Mouse (Mus musculus) lung, embryonic 15.5 days (tissue): ENCODE measurements at regions not wholly inside any gene's neighbourhood (a gene's known extent, or its start where the extent isn't known, plus 50 kb on each side); places are given as distances from the start of the nearest gene placed in this dataset.
"Not testable (repeated sequence)": the region's sequence is repeated elsewhere in the genome, so short reads cannot be mapped to it uniquely, and the experiment has no call there.

Experiments used
- ATAC-seq: fragments of 200-750 bp; cut with Nextera tagmentation; 2 replicates; pipeline ENCODE4 v1.8.0; 2017; ENCODE audit warnings: moderate number of reproducible peaks, borderline replicate concordance; ENCODE audit not compliant: low FRiP score, low TSS enrichment; ENCODE audit errors: extremely low read depth
- H3K27ac ChIP-seq: fragments of 300-500 bp; sonication (generic); 2 replicates; pipeline ENCODE4 v1.5.1; 2015; ENCODE audit warnings: moderate library complexity, mild to moderate bottlenecking, inconsistent platforms
- H3K27me3 ChIP-seq: fragments of 300-500 bp; sonication (generic); 2 replicates; pipeline ENCODE4 v1.6.1; 2015; ENCODE audit warnings: inconsistent platforms
- H3K36me3 ChIP-seq: fragments of 300-500 bp; sonication (generic); 2 replicates; pipeline ENCODE4 v1.6.1; 2015; ENCODE audit warnings: inconsistent platforms
- H3K4me1 ChIP-seq: fragments of 300-500 bp; sonication (generic); 2 replicates; pipeline ENCODE4 v1.6.1; 2015; ENCODE audit warnings: inconsistent platforms
- H3K4me2 ChIP-seq: fragments of 300-500 bp; sonication (generic); 2 replicates; pipeline ENCODE4 v1.6.1; 2015; ENCODE audit warnings: inconsistent platforms, mild to moderate bottlenecking, moderate library complexity
- H3K4me3 ChIP-seq: fragments of 300-500 bp; sonication (generic); 2 replicates; pipeline ENCODE4 v1.5.1; 2015; ENCODE audit warnings: mild to moderate bottlenecking, inconsistent platforms
- H3K9ac ChIP-seq: fragments of 300-500 bp; sonication (generic); 2 replicates; pipeline ENCODE4 v1.6.1; 2015; ENCODE audit warnings: inconsistent platforms
- H3K9me3 ChIP-seq: fragments of 300-500 bp; sonication (generic); 2 replicates; pipeline ENCODE4 v1.6.1; 2016; ENCODE audit warnings: inconsistent platforms
- WGBS: fragments of 180-500 bp; shearing (Covaris S2); methylation state at CpG from one replicate; pipeline ENCODE4 v1.1.7; 2015; 5-methylcytosine and 5-hydroxymethylcytosine counted together

- Histone ChIP-seq H3K4me2 (no peak overlapping the region), H3K27ac (no peak overlapping the region), H3K9ac (no peak overlapping the region), H3K4me1 (no peaks in the 10 kb centered on the region), H3K36me3 (no peaks in the 10 kb centered on the region), H3K27me3 (no peaks in the 10 kb centered on the region), H3K9me3 (no peaks in the 10 kb centered on the region), H3K4me3 (no peak overlapping the region)
- ATAC-seq: no peak
- WGBS: 79% methylated on average over 1 of the region's 1 CpGs
Observed at GRCm38 (mm10) chr2:107468671-107469070, 178.2 kb downstream of the Kcna4 start.

- H3K27ac ChIP-seq: no peak overlapping the region
- H3K4me2 ChIP-seq: no peak overlapping the region
- no peaks in the 10 kb centered on the region for H3K36me3 ChIP-seq
- ATAC-seq: no peak
- H3K9me3 ChIP-seq: no peaks in the 10 kb centered on the region
- H3K27me3 ChIP-seq: no peaks in the 10 kb centered on the region
- H3K4me1 ChIP-seq: no peaks in the 10 kb centered on the region
- H3K9ac ChIP-seq: no peak overlapping the region
- H3K4me3 ChIP-seq: no peak overlapping the region
- 74% methylated on average over 7 of the region's 7 CpGs for WGBS
Observed at GRCm38 (mm10) chr2:107503646-107504379, 213.4 kb downstream of the Kcna4 start.

DNA sequence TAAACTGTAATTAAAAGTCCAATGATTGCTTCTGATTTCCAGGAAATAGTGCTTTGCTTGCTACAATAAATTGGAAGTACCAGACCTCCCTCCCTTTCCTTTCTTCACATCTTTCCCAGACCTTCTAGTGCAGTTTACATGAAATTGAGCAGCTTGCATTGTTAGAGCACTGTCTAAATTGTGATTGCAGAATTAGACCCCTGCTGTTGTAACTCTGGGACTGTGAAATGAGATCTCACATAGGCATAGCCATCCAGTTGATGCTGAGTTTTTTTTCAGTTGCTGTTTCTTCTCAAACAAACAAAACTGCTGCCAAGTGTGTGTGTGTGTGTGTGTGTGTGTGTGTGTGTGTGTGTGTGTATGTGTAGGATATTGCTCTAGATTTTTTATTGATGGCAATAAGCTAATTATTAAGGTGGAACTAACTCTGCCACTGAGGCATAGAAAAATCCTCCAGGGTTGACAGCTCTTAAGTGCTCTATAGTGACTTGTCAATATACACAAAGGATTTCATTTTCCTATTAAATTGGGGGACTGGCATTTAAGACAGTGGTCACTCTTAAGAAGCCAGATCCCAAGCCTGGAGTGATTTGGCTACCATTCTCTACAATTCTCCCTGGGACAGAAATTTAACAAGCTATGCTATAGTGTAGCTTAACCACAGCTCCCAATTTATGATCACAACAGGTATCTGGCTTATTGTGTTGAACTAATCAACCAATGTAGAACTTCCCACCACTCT lies 217.2 kb downstream of the Kcna4 start:
- Histone ChIP-seq H3K4me1 (no peaks in the 10 kb centered on the region), H3K27ac (no peak overlapping the region), H3K9ac (no peak overlapping the region), H3K36me3 (no peaks in the 10 kb centered on the region), H3K4me2 (no peak overlapping the region), H3K9me3 (no peaks in the 10 kb centered on the region), H3K4me3 (no peak overlapping the region), H3K27me3 (no peaks in the 10 kb centered on the region)
- ATAC-seq: no peak

DNA sequence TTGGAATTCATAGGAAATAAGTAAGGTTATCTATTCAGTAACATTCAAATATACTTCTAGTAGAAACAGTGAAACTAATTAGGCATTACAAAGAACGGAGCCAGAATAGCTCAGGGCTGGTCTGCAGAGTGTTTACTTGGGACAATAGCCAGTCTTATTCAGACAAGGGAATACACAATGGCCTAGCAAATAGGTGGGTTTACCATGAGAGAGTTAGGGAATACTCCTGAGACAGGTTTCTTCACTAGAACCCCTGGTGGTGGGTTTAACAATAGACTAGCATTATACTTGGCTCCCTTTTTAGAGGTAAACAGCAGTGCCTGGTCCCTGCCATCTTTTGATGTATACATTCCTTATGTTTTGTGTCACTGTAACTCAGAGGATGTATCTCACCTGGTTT lies 225.0 kb downstream of the Kcna4 start:
- 73% methylated on average over 1 of the region's 1 CpGs for WGBS
- not testable (repeated sequence) for H3K4me2 ChIP-seq, H3K27ac ChIP-seq, H3K9me3 ChIP-seq, H3K27me3 ChIP-seq, H3K9ac ChIP-seq, ATAC-seq, H3K36me3 ChIP-seq, H3K4me3 ChIP-seq, H3K4me1 ChIP-seq

- H3K36me3 ChIP-seq: no peaks in the 10 kb centered on the region
- no peak for ATAC-seq
- H3K9me3 ChIP-seq: no peaks in the 10 kb centered on the region
- no peak overlapping the region for H3K9ac ChIP-seq
- H3K27me3 ChIP-seq: no peaks in the 10 kb centered on the region
- no peaks in the 10 kb centered on the region for H3K4me1 ChIP-seq
- H3K27ac ChIP-seq: no peak overlapping the region
- no peak overlapping the region for H3K4me3 ChIP-seq
- WGBS: 68% methylated on average over 1 of the region's 1 CpGs
- H3K4me2 ChIP-seq: no peak overlapping the region
Observed at GRCm38 (mm10) chr2:107518107-107518506, 227.7 kb downstream of the Kcna4 start.

DNA sequence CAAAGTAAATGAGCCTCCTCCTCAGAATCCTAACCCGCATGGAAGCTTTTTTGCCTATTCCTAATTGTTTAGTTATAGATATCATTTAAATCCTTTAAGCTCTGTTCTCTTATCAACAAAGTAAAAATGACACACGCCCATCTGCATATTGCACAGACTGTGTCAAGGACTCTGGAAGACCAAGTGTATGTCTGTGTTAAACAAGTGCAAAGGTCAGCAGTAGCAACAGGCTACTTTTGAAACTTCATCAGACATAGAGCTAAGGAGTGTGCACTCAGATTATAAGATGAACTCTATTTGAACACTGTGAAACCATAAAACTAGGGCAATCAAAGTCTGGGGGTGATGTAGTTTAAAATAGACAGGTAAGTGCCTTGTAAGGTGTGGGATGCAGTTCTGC lies 228.3 kb downstream of the Kcna4 start:
- no peaks in the 10 kb centered on the region for H3K4me1 ChIP-seq
- H3K4me3 ChIP-seq: no peak overlapping the region
- 69% methylated on average over 2 of the region's 2 CpGs for WGBS
- no peak overlapping the region for H3K4me2 ChIP-seq
- H3K9me3 ChIP-seq: no peaks in the 10 kb centered on the region
- no peak for ATAC-seq
- no peak overlapping the region for H3K27ac ChIP-seq
- H3K9ac ChIP-seq: no peak overlapping the region
- no peaks in the 10 kb centered on the region for H3K27me3 ChIP-seq
- no peaks in the 10 kb centered on the region for H3K36me3 ChIP-seq

DNA sequence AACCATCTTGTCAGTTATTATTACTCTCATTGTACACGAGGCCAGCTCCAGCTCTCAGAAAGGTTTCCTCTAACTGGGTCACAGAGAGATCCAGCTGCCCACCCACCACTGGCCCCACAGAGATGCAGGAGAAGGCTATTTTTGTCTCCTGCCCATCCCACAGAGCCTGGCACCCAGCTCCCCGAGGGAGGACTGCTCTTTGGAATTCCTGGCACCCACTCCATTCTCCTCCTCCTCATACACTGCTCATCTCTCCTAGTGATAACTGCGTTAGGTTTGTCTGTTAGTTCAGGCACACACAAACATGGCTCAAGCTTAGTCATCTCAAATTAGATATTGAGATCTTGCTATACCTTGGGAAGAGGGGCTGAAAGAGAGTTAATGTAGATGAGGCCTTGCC lies 228.9 kb downstream of the Kcna4 start:
- 45% methylated on average over 3 of the region's 3 CpGs for WGBS
- Histone ChIP-seq H3K4me2 (no peak overlapping the region), H3K4me1 (no peaks in the 10 kb centered on the region), H3K27me3 (no peaks in the 10 kb centered on the region), H3K9me3 (no peaks in the 10 kb centered on the region), H3K36me3 (no peaks in the 10 kb centered on the region), H3K9ac (no peak overlapping the region), H3K27ac (no peak overlapping the region), H3K4me3 (no peak overlapping the region)
- 0 out of 2 replicates have a peak, but pooled peaks have one; percentile 42 for ATAC-seq

- Histone ChIP-seq H3K27ac (no peak overlapping the region), H3K27me3 (no peaks in the 10 kb centered on the region), H3K4me1 (no peaks in the 10 kb centered on the region), H3K4me2 (no peak overlapping the region), H3K9ac (no peak overlapping the region), H3K36me3 (no peaks in the 10 kb centered on the region), H3K9me3 (no peaks in the 10 kb centered on the region), H3K4me3 (no peak overlapping the region)
- no peak; the same call in 1 of the 2 replicates for ATAC-seq
- WGBS: 51% methylated on average over 4 of the region's 4 CpGs
Observed at GRCm38 (mm10) chr2:107519761-107520160, 229.3 kb downstream of the Kcna4 start.

DNA sequence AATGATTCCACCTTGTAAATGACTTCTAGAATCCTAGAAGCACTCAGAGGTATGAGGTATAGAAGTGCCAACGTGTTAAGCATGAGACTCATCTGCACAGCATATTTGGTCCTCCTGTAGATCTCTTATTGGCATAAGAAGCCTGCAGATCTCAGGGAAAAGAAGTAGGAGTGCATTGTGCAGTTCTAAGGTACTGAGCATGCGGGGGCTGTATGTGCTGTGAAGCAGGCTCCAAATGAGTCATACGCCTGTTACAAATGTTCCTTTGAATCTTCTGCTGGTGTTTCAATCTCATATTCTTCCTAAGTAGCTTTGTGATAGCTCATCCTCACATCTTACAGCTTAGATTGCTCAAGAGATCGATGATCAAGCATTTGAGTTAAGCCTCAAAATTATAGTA lies 252.7 kb downstream of the Kcna4 start:
- H3K36me3 ChIP-seq: no peaks in the 10 kb centered on the region
- no peaks in the 10 kb centered on the region for H3K27me3 ChIP-seq
- no peaks in the 10 kb centered on the region for H3K9me3 ChIP-seq
- H3K9ac ChIP-seq: no peak overlapping the region
- 78% methylated on average over 4 of the region's 4 CpGs for WGBS
- H3K4me1 ChIP-seq: no peaks in the 10 kb centered on the region
- no peak overlapping the region for H3K4me3 ChIP-seq
- no peak for ATAC-seq
- no peak overlapping the region for H3K4me2 ChIP-seq
- H3K27ac ChIP-seq: no peak overlapping the region

GRCm38 (mm10) chr2:107552569-107552968 lies 262.1 kb downstream of the Kcna4 start:
- WGBS: 52% methylated on average over 1 of the region's 1 CpGs
- Histone ChIP-seq H3K4me2 (no peak overlapping the region), H3K9ac (no peak overlapping the region), H3K36me3 (no peaks in the 10 kb centered on the region), H3K4me3 (no peak overlapping the region), H3K4me1 (no peaks in the 10 kb centered on the region), H3K27ac (no peak overlapping the region), H3K9me3 (no peaks in the 10 kb centered on the region), H3K27me3 (no peaks in the 10 kb centered on the region)
- no peak for ATAC-seq

DNA sequence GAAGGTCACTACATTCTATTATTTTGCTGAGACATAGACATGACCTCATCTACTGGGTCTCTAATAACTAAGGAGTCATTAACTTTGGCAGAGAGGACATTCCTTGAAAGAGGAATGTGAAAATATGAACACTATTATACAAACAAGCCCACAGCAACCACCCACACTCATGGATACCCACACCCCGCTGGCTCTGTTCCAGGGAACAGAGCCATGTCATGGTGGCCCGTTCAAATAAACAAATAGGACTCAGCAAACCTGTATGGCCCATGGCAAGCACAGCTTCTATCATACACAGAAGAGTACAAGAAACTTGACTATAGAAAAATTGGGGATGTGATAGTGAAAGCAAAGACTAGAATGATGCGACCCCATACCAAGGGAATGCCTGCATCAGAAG lies 265.8 kb downstream of the Kcna4 start:
- Histone ChIP-seq H3K9me3 (no peaks in the 10 kb centered on the region), H3K9ac (no peak overlapping the region), H3K27me3 (no peaks in the 10 kb centered on the region), H3K36me3 (no peaks in the 10 kb centered on the region), H3K4me3 (no peak overlapping the region), H3K4me2 (no peak overlapping the region), H3K27ac (no peak overlapping the region), H3K4me1 (no peaks in the 10 kb centered on the region)
- WGBS: 68% methylated on average over 3 of the region's 3 CpGs
- ATAC-seq: no peak

- WGBS: 69% methylated on average over 2 of the region's 2 CpGs
- Histone ChIP-seq H3K36me3 (no peaks in the 10 kb centered on the region), H3K27me3 (no peaks in the 10 kb centered on the region), H3K4me3 (no peak overlapping the region), H3K4me1 (no peaks in the 10 kb centered on the region), H3K9ac (no peak overlapping the region), H3K27ac (no peak overlapping the region), H3K9me3 (no peaks in the 10 kb centered on the region), H3K4me2 (no peak overlapping the region)
- ATAC-seq: no peak
Observed at GRCm38 (mm10) chr2:107569618-107570017, 279.2 kb downstream of the Kcna4 start.
